Mouse (Mus musculus) liver, adult 2 months (tissue): Measurements from ENCODE around the gene Lnx1.

Experiments used
- CTCF ChIP-seq: fragments of 200-500 bp; IDR thresholded peaks from 2 replicates; pipeline ENCODE4 v1.5.1; 2011; ENCODE audit warnings: low read depth, low read length, control low read depth
- POLR2A ChIP-seq: fragments of 200-500 bp; IDR thresholded peaks from 2 replicates; pipeline ENCODE4 v1.6.1; 2011; ENCODE audit warnings: low read length, control low read depth; ENCODE audit not compliant: insufficient read depth; ENCODE audit errors: extremely low read depth

DNA sequence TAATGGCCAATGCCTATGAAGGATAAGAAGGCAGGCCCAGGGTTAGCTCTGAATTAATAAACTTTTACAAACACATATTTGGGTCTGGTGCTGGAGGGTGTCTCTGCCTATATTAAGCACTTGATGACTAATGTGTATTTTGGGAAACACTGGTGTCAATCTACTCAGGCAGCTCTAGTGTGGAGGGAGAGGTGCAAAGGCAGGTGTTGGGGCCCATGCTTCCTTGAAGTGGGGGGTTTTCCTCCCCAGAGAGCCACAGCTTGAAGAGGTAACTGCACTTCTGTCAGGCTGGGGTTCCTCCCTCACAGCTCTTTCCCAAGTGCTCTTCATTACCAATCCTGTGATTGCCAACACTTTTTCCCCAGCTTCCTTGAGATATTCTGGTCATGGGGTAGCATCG lies 20.0 kb downstream of the Lnx1 start:
- TF ChIP-seq POLR2A (no peak), CTCF (no peak)
